Mouse (Mus musculus): ENCODE measurements at regions not wholly inside any gene's neighbourhood (a gene's known extent, or its start where the extent isn't known, plus 50 kb on each side); places are given as distances from the start of the nearest gene placed in this dataset.

GRCm38 (mm10) chr13:72576485-72576884 is 52.1 kb upstream of the Irx2 start:
- TF ChIP-seq CTCF (IDR thresholded peaks at IDR 0.05; ENCODE audit: borderline replicate concordance, extremely low read depth, insufficient read depth, insufficient read length), result no peak
- TF ChIP-seq POLR2A (IDR thresholded peaks at IDR 0.05; ENCODE audit: borderline replicate concordance, extremely low read depth, insufficient read depth, insufficient read length, poor library complexity, severe bottlenecking), result no peak

Measured in brain, embryonic 14.5 days (tissue).